Mouse (Mus musculus) adrenal gland, postnatal 36 days (tissue): ENCODE measurements around the gene Gm498. TPM values are rescaled to one million over a fixed set of nuclear protein-coding genes. Genes with fewer than 3 reads are reported as not detected.

Source experiments
- DNase-seq, 2 experiments: peaks; one replicate each; pipeline ENCODE4 v3.0.0; 2021; ENCODE audit warnings: mixed read lengths in 1 of 2
- long read RNA-seq, 2 experiments: library from polyadenylated mRNA; stranded (forward); transcript quantifications; one replicate each; pipeline ENCODE4 v2.0.0; 2021; ENCODE audit warnings: borderline sequencing depth in 2 of 2
- total RNA-seq, 2 experiments: library from RNA; stranded (reverse); gene quantifications; 2 replicates each; pipeline ENCODE4 v1.2.3; 2021

The Gm498 gene
- not detected for total RNA-seq
- long read RNA-seq, experiment 1: 0 reads
- long read RNA-seq, experiment 2: 0 reads

GRCm38 (mm10) chr7:143866538-143866937 is at the start of gene Gm498:
TSS of gene Gm498 (plus strand) at chr7:143866838.
- no peak for DNase-seq

GRCm38 (mm10) chr7:143819201-143819600 is 47.4 kb upstream of the Gm498 start:
- DNase-seq: no peak

GRCm38 (mm10) chr7:143821241-143821640 is 45.4 kb upstream of the Gm498 start:
- DNase-seq: no peak

GRCm38 (mm10) chr7:143822375-143823265 is 44.0 kb upstream of the Gm498 start, which contains the start of the genes Nadsyn1 and Dhcr7:
TSS of gene Nadsyn1 (minus strand) at chr7:143822849.
TSS of gene Dhcr7 (plus strand) at chr7:143823145.
- peak; percentile 100 for DNase-seq

- DNase-seq: peak in 1 of 2 experiments; percentile 33
These were observed 43.4 kb upstream of the Gm498 start for GRCm38 (mm10) chr7:143823266-143823605.

GRCm38 (mm10) chr7:143826985-143827384 is 39.7 kb upstream of the Gm498 start:
- DNase-seq: no peak

- DNase-seq: peak; percentile 95 to 96
These were observed 36.9 kb upstream of the Gm498 start for GRCm38 (mm10) chr7:143829504-143830331.

GRCm38 (mm10) chr7:143830399-143830798 is 36.2 kb upstream of the Gm498 start:
- DNase-seq: no peak

GRCm38 (mm10) chr7:143832196-143832595 is 34.4 kb upstream of the Gm498 start:
- peak; percentile 84 to 89 for DNase-seq

GRCm38 (mm10) chr7:143832611-143833010 is 34.0 kb upstream of the Gm498 start:
- no peak for DNase-seq

- peak; percentile 70 to 81 for DNase-seq
These were observed 33.0 kb upstream of the Gm498 start for GRCm38 (mm10) chr7:143833581-143834190.

- DNase-seq: no peak
These were observed 32.3 kb upstream of the Gm498 start for GRCm38 (mm10) chr7:143834316-143834715.

- peak; percentile 42 to 63 for DNase-seq
These were observed 31.7 kb upstream of the Gm498 start for GRCm38 (mm10) chr7:143834972-143835371.

GRCm38 (mm10) chr7:143837705-143838358 is 28.8 kb upstream of the Gm498 start:
- DNase-seq: no peak

- no peak for DNase-seq
These were observed 26.5 kb upstream of the Gm498 start for GRCm38 (mm10) chr7:143840121-143840520.

GRCm38 (mm10) chr7:143841301-143841700 is 25.3 kb upstream of the Gm498 start:
- no peak for DNase-seq

- DNase-seq: no peak
These were observed 18.4 kb upstream of the Gm498 start for GRCm38 (mm10) chr7:143848127-143848767.

- no peak for DNase-seq
These were observed 17.7 kb upstream of the Gm498 start for GRCm38 (mm10) chr7:143848768-143849482.

- DNase-seq: no peak
These were observed 2.2 kb downstream of the Gm498 start for GRCm38 (mm10) chr7:143868874-143869273.

- DNase-seq: no peak
These were observed 17.1 kb downstream of the Gm498 start for GRCm38 (mm10) chr7:143883717-143884116.

GRCm38 (mm10) chr7:143891146-143891545 is 24.5 kb downstream of the Gm498 start:
- no peak for DNase-seq
